ENCODE assay signal across 7 mouse cellular contexts in genomic region chr9:90076849-90077461, GRCm38 (mm10). TPM values are rescaled to one million over a fixed set of nuclear protein-coding genes. Genes with fewer than 3 reads are reported as not detected.
A peak's percentile ranks its signal among the peaks of the same experiment; 100 is the strongest.
DNase-seq lines count a peak whose midpoint lies in the region; ATAC-seq and TF ChIP-seq lines count a peak whose summit lies in the region.

No protein-coding gene starts in this region.

- no peak overlapping the region for H3K9ac ChIP-seq in intestine, postnatal 0 days (ENCODE audit: low read depth, low read length)

- no peaks in the 10 kb centered on the region for H3K4me1 ChIP-seq in cerebellum, adult 2 months (ENCODE audit: control insufficient read depth, insufficient read depth, low read length)
- no peaks in the 10 kb centered on the region for H3K4me1 ChIP-seq in intestine, postnatal 0 days (replicated peaks; ENCODE audit: control insufficient read depth, insufficient read depth, low read length)

- intact Hi-C loops in left cerebral cortex, postnatal 36 days (cut with DNase I) = loop anchor here (5.0 kb wide), 1 partner anchor 250 kb away; no protein-coding TSS in a partner anchor

- H3K9me3 ChIP-seq in intestine, postnatal 0 days (ENCODE audit: control insufficient read depth) = no peaks in the 10 kb centered on the region

- no peaks in the 10 kb centered on the region for H3K27me3 ChIP-seq in cerebellum, adult 2 months (ENCODE audit: control insufficient read depth, insufficient read depth, low read length)
- H3K27me3 ChIP-seq in intestine, postnatal 0 days (replicated peaks; ENCODE audit: control insufficient read depth, insufficient read depth, low read length) = no peaks in the 10 kb centered on the region
- H3K27me3 ChIP-seq in splenic B cell, adult 2 months (ENCODE audit: control insufficient read depth, insufficient read depth, low read length, poor library complexity, severe bottlenecking) = no peaks in the 10 kb centered on the region

- no peak overlapping the region for H3K27ac ChIP-seq in cerebellum, adult 2 months (ENCODE audit: insufficient read depth, low read length)
- H3K27ac ChIP-seq in intestine, postnatal 0 days (ENCODE audit: low read depth, low read length) = no peak overlapping the region

- peak; percentile 28 for DNase-seq in WW6 (ENCODE audit: low read depth, low spot score)
- peak; percentile 34 to 60 for DNase-seq in cerebellum, adult 2 months
- peak; percentile 34 to 50 for DNase-seq in frontal cortex, postnatal 14 days (ENCODE audit: low spot score in 2 of 2)
- DNase-seq in left cerebral cortex, postnatal 36 days (ENCODE audit: low spot score in 2 of 2) = peak; percentile 40 to 53
- DNase-seq in monocyte, adult 2 months (ENCODE audit: low read depth in 1 of 2, low spot score in 2 of 2) = peak; percentile 28 to 59
- DNase-seq in splenic B cell, adult 2 months (ENCODE audit: low read depth, low spot score) = peak; percentile 88

- TF ChIP-seq CTCF in cerebellum, adult 2 months (IDR thresholded peaks at IDR 0.05; ENCODE audit: borderline replicate concordance, insufficient read depth, low read depth, low read length) = peak; percentile 75
- peak; percentile 92 for TF ChIP-seq CTCF in intestine, postnatal 0 days (IDR thresholded peaks at IDR 0.05; ENCODE audit: low read depth)

- H3K4me3 ChIP-seq in cerebellum, adult 2 months (replicated peaks; ENCODE audit: insufficient read depth, low read depth, low read length) = no peak overlapping the region
- H3K4me3 ChIP-seq in intestine, postnatal 0 days (ENCODE audit: low read depth, low read length) = no peak overlapping the region

- H3K36me3 ChIP-seq in intestine, postnatal 0 days (ENCODE audit: control insufficient read depth, insufficient read depth) = no peaks in the 10 kb centered on the region; the same call in 1 of the 2 replicates
- H3K36me3 ChIP-seq in splenic B cell, adult 2 months (ENCODE audit: control insufficient read depth, insufficient read depth, low read length, poor library complexity, severe bottlenecking) = peaks cover 11% of the 10 kb centered on the region

- 65% methylated on average over 8 of the region's 8 CpGs for WGBS in cerebellum, adult 2 months
- WGBS in intestine, postnatal 0 days = 57% methylated on average over 8 of the region's 8 CpGs

- no peak for TF ChIP-seq POLR2A in cerebellum, adult 2 months (IDR thresholded peaks at IDR 0.05; ENCODE audit: borderline replicate concordance, insufficient read depth, low read length)

- ATAC-seq in intestine, postnatal 0 days = peak; percentile 40; the same call in 1 of the 2 replicates

- H3K4me2 ChIP-seq in intestine, postnatal 0 days (replicated peaks; ENCODE audit: low read depth) = no peak overlapping the region

RNA-seq across cellular contexts. Expression of gene Ctsh, which starts 23.0 kb away (rescaled TPM):
- polyA plus RNA-seq in cerebellum, adult 2 months (2012; rRNA removed) = 13.8 and 16.3 TPM in 2 replicates
- polyA plus RNA-seq in intestine, postnatal 0 days (2015; fragmentation: Nextera tagmentation; extraction: Ambion mirVana) = 305 and 311 TPM in 2 replicates
- total RNA-seq in left cerebral cortex, postnatal 36 days (2021) = 10 to 100 TPM; 13.1 to 17.8 TPM

RNA-seq across cellular contexts. Expression of gene Morf4l1, which starts 37.6 kb away (rescaled TPM):
- 468 and 520 TPM in 2 replicates for polyA plus RNA-seq in cerebellum, adult 2 months (2012; rRNA removed)
- polyA plus RNA-seq in intestine, postnatal 0 days (2015; fragmentation: Nextera tagmentation; extraction: Ambion mirVana) = 215 and 227 TPM in 2 replicates
- total RNA-seq in left cerebral cortex, postnatal 36 days (2021) = 100 to 1,000 TPM; 412 to 425 TPM

Comparison
In these comparisons a context has a peak if more than half of its experiments do, and no peak if none do; other contexts are left out.
1. DNase-seq: peak in every context shown above with its lines; median percentile 88 in splenic B cell, adult 2 months; 47 in cerebellum, adult 2 months; 46 in left cerebral cortex, postnatal 36 days; 44 in monocyte, adult 2 months; 42 in frontal cortex, postnatal 14 days; 28 in WW6.
2. RNA of gene Ctsh, which starts 23.0 kb away (polyA plus RNA-seq): 305 to 311 TPM in intestine, postnatal 0 days; 13.8 to 16.3 TPM in cerebellum, adult 2 months; every median in the first group is over 10 times any median in the second.